Mouse (Mus musculus) small intestine, adult 2 months (tissue): ENCODE measurements around the gene Ciao2b. TPM values are rescaled to one million over a fixed set of nuclear protein-coding genes. Genes with fewer than 3 reads are reported as not detected.

Experiments
- H3K27ac ChIP-seq: fragments of 200-500 bp; 2 replicates; pipeline ENCODE4 v1.5.1; 2012; ENCODE audit warnings: low read depth, low read length, control low read depth, inconsistent platforms; ENCODE audit not compliant: insufficient read depth
- H3K27me3 ChIP-seq: fragments of 200-500 bp; 2 replicates; pipeline ENCODE4 v1.6.1; 2012; ENCODE audit warnings: mild to moderate bottlenecking, moderate library complexity, low read length, inconsistent platforms; ENCODE audit not compliant: control insufficient read depth, insufficient read depth
- H3K36me3 ChIP-seq: fragments of 200-500 bp; 2 replicates; pipeline ENCODE4 v1.6.1; 2012; ENCODE audit warnings: mild to moderate bottlenecking, low read length, control low read depth, inconsistent platforms; ENCODE audit not compliant: control insufficient read depth, insufficient read depth
- H3K4me1 ChIP-seq: fragments of 200-500 bp; 2 replicates; pipeline ENCODE4 v1.6.1; 2012; ENCODE audit warnings: low read length, inconsistent platforms, mixed read lengths; ENCODE audit not compliant: control insufficient read depth, insufficient read depth, insufficient read length
- H3K4me3 ChIP-seq: fragments of 200-500 bp; 2 replicates; pipeline ENCODE4 v1.5.1; 2012; ENCODE audit warnings: low read depth, mild to moderate bottlenecking, control low read depth, inconsistent platforms, low read length, moderate library complexity
- CTCF ChIP-seq: fragments of 200-500 bp; IDR thresholded peaks from 2 replicates; pipeline ENCODE4 v1.5.1; 2012; ENCODE audit warnings: low read depth, mild to moderate bottlenecking, control low read depth, inconsistent platforms, low read length, moderate library complexity, mixed read lengths; ENCODE audit not compliant: insufficient replicate concordance, insufficient read length; ENCODE audit errors: extremely low read depth
- POLR2A ChIP-seq: fragments of 200-500 bp; IDR thresholded peaks from 2 replicates; pipeline ENCODE4 v1.6.1; 2012; ENCODE audit warnings: low read depth, mild to moderate bottlenecking, control low read depth, inconsistent platforms, low read length, moderate library complexity
- WGBS: fragments of 180-500 bp; shearing (Covaris S2); methylation state at CpG from one replicate; pipeline ENCODE4 v1.1.7; 2018; 5-methylcytosine and 5-hydroxymethylcytosine counted together
- polyA plus RNA-seq: library from polyadenylated mRNA; depleted of rRNA; stranded (reverse); fragments of >200 nt; gene quantifications from 2 replicates; pipeline ENCODE4 v1.2.3, GENCODE M21; 2012

Gene Ciao2b
- polyA plus RNA-seq, 1 experiment = 56.7 TPM

- 58% methylated on average over 4 of the region's 4 CpGs for WGBS
These were observed 28.6 kb downstream of the Ciao2b start for GRCm38 (mm10) chr8:104613119-104613518.

GRCm38 (mm10) chr8:104611613-104612012 is 30.2 kb downstream of the Ciao2b start:
- Histone ChIP-seq H3K27ac (no peak overlapping the region), H3K4me1 (no peaks in the 10 kb centered on the region), H3K4me3 (no peak overlapping the region), H3K27me3 (no peaks in the 10 kb centered on the region), H3K36me3 (no peaks in the 10 kb centered on the region)
- no peak for TF ChIP-seq CTCF
- no peak for TF ChIP-seq POLR2A
- 62% methylated on average over 4 of the region's 4 CpGs for WGBS

More at GRCm38 (mm10) chr8:104613119-104613518, 28.6 kb downstream of the Ciao2b start:
- H3K36me3 ChIP-seq = no peaks in the 10 kb centered on the region
- no peaks in the 10 kb centered on the region for H3K27me3 ChIP-seq
- no peak overlapping the region for H3K27ac ChIP-seq
- no peaks in the 10 kb centered on the region for H3K4me1 ChIP-seq
- TF ChIP-seq POLR2A (no peak), CTCF (no peak)
- H3K4me3 ChIP-seq = no peak overlapping the region

DNA sequence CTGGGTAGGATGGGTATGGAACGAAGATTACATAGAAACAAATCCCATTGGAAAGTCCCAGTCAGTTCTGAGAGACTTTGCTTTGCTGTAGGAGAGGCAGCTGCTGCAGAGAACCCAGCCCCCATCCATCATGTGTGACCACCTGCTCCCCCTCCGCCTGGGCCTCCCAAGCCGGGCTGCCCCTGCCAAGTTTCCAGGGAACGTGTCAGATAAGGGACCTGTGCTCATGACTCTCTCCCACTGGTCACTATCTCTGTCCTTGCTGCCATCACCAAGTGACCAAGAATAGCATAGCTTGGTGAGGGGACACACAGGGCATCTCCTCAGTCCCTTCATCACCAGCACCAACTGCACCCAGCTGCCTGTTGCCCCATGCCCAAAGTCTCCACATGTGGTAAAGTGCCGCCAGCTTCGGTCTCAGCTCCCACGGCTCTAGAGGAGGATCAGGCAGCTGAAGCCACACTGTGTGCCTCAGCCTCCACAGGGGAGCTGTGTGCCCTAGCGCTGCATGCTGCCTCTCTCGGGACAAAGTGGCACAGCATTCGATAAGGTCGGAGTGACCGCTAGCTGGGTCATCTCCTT is 31.5 kb downstream of the Ciao2b start:
- 78% methylated on average over 12 of the region's 12 CpGs for WGBS
- Histone ChIP-seq H3K36me3 (no peaks in the 10 kb centered on the region), H3K4me3 (no peak overlapping the region), H3K27ac (no peak overlapping the region), H3K4me1 (no peaks in the 10 kb centered on the region), H3K27me3 (no peaks in the 10 kb centered on the region)
- TF ChIP-seq POLR2A (no peak), CTCF (no peak)

GRCm38 (mm10) chr8:104609222-104609621 is 32.5 kb downstream of the Ciao2b start:
- H3K36me3 ChIP-seq = no peaks in the 10 kb centered on the region
- H3K27me3 ChIP-seq = no peaks in the 10 kb centered on the region
- H3K4me3 ChIP-seq = no peak overlapping the region
- WGBS = 84% methylated on average over 8 of the region's 8 CpGs
- TF ChIP-seq POLR2A = no peak
- no peak for TF ChIP-seq CTCF
- H3K27ac ChIP-seq = no peak overlapping the region
- no peaks in the 10 kb centered on the region for H3K4me1 ChIP-seq

DNA sequence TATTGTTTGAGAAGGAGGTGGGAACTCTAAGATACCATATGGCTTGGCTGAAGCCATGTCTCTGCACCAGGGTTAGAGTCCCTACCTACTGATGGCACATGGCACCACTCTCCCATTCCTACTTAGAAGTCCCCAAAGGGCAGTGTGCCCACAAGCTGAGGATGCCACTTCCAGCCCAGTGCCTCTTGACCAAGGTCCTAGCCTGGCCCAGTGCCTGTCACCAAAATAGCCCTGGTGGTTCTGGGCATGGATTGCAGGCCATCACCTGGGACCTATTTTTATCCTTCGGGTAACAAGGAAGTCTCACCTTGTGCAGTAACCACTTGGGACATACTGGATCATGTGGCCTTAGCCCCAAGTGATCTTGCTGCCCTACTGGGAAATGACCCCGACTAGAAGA is 33.8 kb downstream of the Ciao2b start:
- TF ChIP-seq POLR2A (no peak), CTCF (no peak)
- Histone ChIP-seq H3K27ac (no peak overlapping the region), H3K4me3 (no peak overlapping the region), H3K4me1 (no peaks in the 10 kb centered on the region), H3K27me3 (no peaks in the 10 kb centered on the region), H3K36me3 (no peaks in the 10 kb centered on the region)
- WGBS = 71% methylated on average over 2 of the region's 2 CpGs

- H3K4me1 ChIP-seq = peaks cover 5% of the 10 kb centered on the region; the same call in 1 of the 2 replicates
- no peak for TF ChIP-seq CTCF
- no peak for TF ChIP-seq POLR2A
- no peaks in the 10 kb centered on the region for H3K27me3 ChIP-seq
- no peaks in the 10 kb centered on the region for H3K36me3 ChIP-seq
- H3K4me3 ChIP-seq = no peak overlapping the region
- no peak overlapping the region for H3K27ac ChIP-seq
- 49% methylated on average over 6 of the region's 6 CpGs for WGBS
These were observed 35.4 kb downstream of the Ciao2b start for GRCm38 (mm10) chr8:104606329-104606728.

DNA sequence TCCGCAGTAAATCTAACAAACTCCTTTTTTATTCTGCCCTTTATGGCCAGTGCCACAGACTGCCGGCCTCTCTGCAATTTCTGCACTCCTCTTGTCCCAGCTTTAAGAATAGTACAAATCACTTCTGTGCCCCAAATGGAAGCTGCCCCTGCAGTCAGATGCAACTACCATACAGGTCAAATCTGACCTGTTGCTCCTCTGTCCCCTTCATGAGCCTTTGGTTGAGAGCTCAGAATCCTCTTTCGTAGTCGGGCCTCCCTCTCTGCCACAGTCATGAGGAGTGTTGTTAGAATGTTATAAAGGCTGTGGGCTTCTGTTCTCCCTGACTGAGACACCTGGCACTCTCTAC is 38.5 kb downstream of the Ciao2b start:
- Histone ChIP-seq H3K4me3 (no peak overlapping the region), H3K36me3 (no peaks in the 10 kb centered on the region), H3K4me1 (peaks cover 10% of the 10 kb centered on the region; the same call in 1 of the 2 replicates), H3K27me3 (no peaks in the 10 kb centered on the region), H3K27ac (no peak overlapping the region)
- TF ChIP-seq POLR2A (no peak), CTCF (no peak)
- WGBS = 86% methylated on average over 4 of the region's 4 CpGs
